Mouse (Mus musculus) heart, postnatal 0 days (tissue): ENCODE data around the gene Hoxa13.

Experiments
- CTCF ChIP-seq: IDR thresholded peaks from 2 replicates; pipeline ENCODE4 v1.5.1; 2016; ENCODE audit warnings: antibody characterized with exemption, control low read depth, low read depth
- EP300 ChIP-seq: IDR thresholded peaks from 2 replicates; pipeline ENCODE4 v1.6.1; 2016; ENCODE audit warnings: antibody characterized with exemption, low read depth

GRCm38 (mm10) chr6:52247766-52248637, 12.7 kb downstream of the Hoxa13 start:
- no peak for TF ChIP-seq CTCF
- TF ChIP-seq EP300, result no peak
